Mouse (Mus musculus): ENCODE measurements around the gene Synj1.
A peak's percentile ranks its signal among the peaks of the same experiment; 100 is the strongest.

The Synj1 gene

GRCm38 (mm10) chr16:91011021-91011683, at the start of gene Synj1:
Gene Synj1, minus strand, starts transcription at chr16:91011308.
- DNase-seq = peak; percentile 91 to 94

- no peak for DNase-seq
Measured at GRCm38 (mm10) chr16:91057741-91058140, 46.6 kb upstream of the Synj1 start.

GRCm38 (mm10) chr16:91057261-91057660, 46.2 kb upstream of the Synj1 start:
- DNase-seq = no peak

GRCm38 (mm10) chr16:91056043-91056821, 45.1 kb upstream of the Synj1 start:
- no peak for DNase-seq

GRCm38 (mm10) chr16:91055150-91055549, 44.0 kb upstream of the Synj1 start:
- no peak for DNase-seq

- DNase-seq = peak in 1 of 2 experiments; percentile 48
Measured at GRCm38 (mm10) chr16:91053599-91053998, 42.5 kb upstream of the Synj1 start.

- DNase-seq = peak; percentile 59 to 83
Measured at GRCm38 (mm10) chr16:91045511-91045910, 34.4 kb upstream of the Synj1 start.

GRCm38 (mm10) chr16:91044270-91045182, 33.4 kb upstream of the Synj1 start, which contains the start of gene Paxbp1:
Gene Paxbp1, minus strand, starts transcription at chr16:91044543.
- peak; percentile 100 for DNase-seq

- peak; percentile 66 to 78 for DNase-seq
Measured at GRCm38 (mm10) chr16:91043461-91044248, 32.5 kb upstream of the Synj1 start.

- peak in 1 of 2 experiments; percentile 6 for DNase-seq
Measured at GRCm38 (mm10) chr16:91042640-91043039, 31.5 kb upstream of the Synj1 start.

- no peak for DNase-seq
Measured at GRCm38 (mm10) chr16:91035866-91036265, 24.8 kb upstream of the Synj1 start.

- DNase-seq = no peak
Measured at GRCm38 (mm10) chr16:91030751-91031150, 19.6 kb upstream of the Synj1 start.

GRCm38 (mm10) chr16:91029901-91030300, 18.8 kb upstream of the Synj1 start:
- no peak for DNase-seq

GRCm38 (mm10) chr16:91029161-91029743, 18.1 kb upstream of the Synj1 start:
- DNase-seq = no peak

- no peak for DNase-seq
Measured at GRCm38 (mm10) chr16:91026290-91026689, 15.2 kb upstream of the Synj1 start.

- peak; percentile 27 to 43 for DNase-seq
Measured at GRCm38 (mm10) chr16:91023384-91023783, 12.3 kb upstream of the Synj1 start.

GRCm38 (mm10) chr16:91020842-91021483, 9.9 kb upstream of the Synj1 start:
- DNase-seq = no peak

GRCm38 (mm10) chr16:91019476-91019875, 8.4 kb upstream of the Synj1 start:
- DNase-seq = no peak

GRCm38 (mm10) chr16:91015761-91016160, 4.7 kb upstream of the Synj1 start:
- DNase-seq = no peak

- no peak for DNase-seq
Measured at GRCm38 (mm10) chr16:91011847-91012246, 739 bp upstream of the Synj1 start.

- no peak for DNase-seq
Measured at GRCm38 (mm10) chr16:91010581-91011020, 507 bp downstream of the Synj1 start.

Measured in cerebellum, postnatal 14 days (tissue).